10 mouse cellular contexts compared by ENCODE assay signal in the genomic region with DNA sequence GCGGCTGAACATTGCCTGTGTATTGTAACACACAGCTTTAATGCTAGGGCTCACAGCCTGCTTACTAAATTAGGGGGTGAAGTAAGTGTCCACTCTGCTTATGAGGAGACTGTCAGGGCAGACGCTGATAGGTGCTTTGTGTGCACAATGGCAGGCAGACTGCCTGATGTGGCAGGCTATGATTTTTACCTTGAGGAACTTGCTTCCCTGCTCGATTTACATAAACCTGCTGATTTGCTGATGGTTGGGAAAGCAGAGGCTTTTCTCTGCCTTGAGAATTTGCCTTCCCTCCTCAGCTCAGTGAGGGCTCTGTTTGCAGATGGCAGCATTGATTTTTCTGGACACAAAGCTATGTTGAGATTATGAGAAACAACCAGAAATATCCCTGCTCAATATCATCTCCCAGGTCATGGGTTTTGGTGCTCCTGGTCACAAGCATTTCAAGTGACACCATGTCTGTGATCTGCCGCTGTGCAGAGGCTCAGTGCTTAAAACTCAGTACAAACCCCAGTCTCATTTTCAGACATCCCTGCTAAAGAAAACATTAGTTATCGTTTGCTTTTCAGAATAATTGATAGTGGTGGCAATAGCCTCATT.
DNase-seq lines count a peak whose midpoint lies in the region; ATAC-seq and TF ChIP-seq lines count a peak whose summit lies in the region.
"Had no signal": no experiment of that assay in that cellular context is flagged by ENCODE, and none has a peak within 500 bp of the region (broad histone marks: within the 10 kb centered on the region; RNA-seq: fewer than 3 reads in every experiment).

No protein-coding gene starts in this region.

- no peak overlapping the region for H3K4me2 ChIP-seq in lung, embryonic 14.5 days

- TF ChIP-seq CTCF in lung, embryonic 14.5 days (IDR thresholded peaks at IDR 0.05; ENCODE audit: low read depth): no peak

- no peaks in the 10 kb centered on the region for H3K27me3 ChIP-seq in lung, embryonic 14.5 days (ENCODE audit: insufficient read depth, low read length)
- H3K27me3 ChIP-seq in midbrain, embryonic 10.5 days (ENCODE audit: low read depth, poor library complexity, severe bottlenecking): no peaks in the 10 kb centered on the region

- peak overlapping the region; percentile 37; the same call in 1 of the 2 replicates for H3K27ac ChIP-seq in lung, embryonic 14.5 days (ENCODE audit: low read depth)
- peak overlapping the region; percentile 86 for H3K27ac ChIP-seq in midbrain, embryonic 10.5 days (replicated peaks)

- H3K9ac ChIP-seq in lung, embryonic 14.5 days: no peak overlapping the region

- no peaks in the 10 kb centered on the region for H3K9me3 ChIP-seq in lung, embryonic 14.5 days (ENCODE audit: low read depth, low read length)
- no peaks in the 10 kb centered on the region for H3K9me3 ChIP-seq in midbrain, embryonic 10.5 days (replicated peaks)

- ATAC-seq in lung, embryonic 14.5 days (ENCODE audit: insufficient read depth): no peak
- ATAC-seq: activated CD4-positive, CD25-positive, alpha-beta regulatory T cell, adult 4 months; inflammation-experienced regulatory T-cells, adult 6 months had no signal

- peaks cover 20% of the 10 kb centered on the region for H3K36me3 ChIP-seq in lung, embryonic 14.5 days (ENCODE audit: insufficient read depth)
- H3K36me3 ChIP-seq in midbrain, embryonic 10.5 days: peaks cover 17% of the 10 kb centered on the region

- H3K4me3 ChIP-seq in lung, embryonic 14.5 days (ENCODE audit: low read depth, low read length): no peak overlapping the region
- peak overlapping the region; percentile 32 for H3K4me3 ChIP-seq in midbrain, embryonic 10.5 days

- WGBS in lung, embryonic 14.5 days: 42% methylated on average over 5 of the region's 5 CpGs
- 36% methylated on average over 5 of the region's 5 CpGs for WGBS in midbrain, embryonic 10.5 days

- DNase-seq in embryo, embryonic 10 days (ENCODE audit: low spot score): peak; percentile 36
- DNase-seq in embryo, embryonic 11 days: no peak
- no peak for DNase-seq in lung, embryonic 14.5 days
- DNase-seq in lung, postnatal 10 days: no peak
- DNase-seq in midbrain, embryonic 10.5 days (ENCODE audit: low spot score): no peak
- DNase-seq in ovary, postnatal 14 days (ENCODE audit: low spot score): no peak
- no peak for DNase-seq in spleen, postnatal 14 days (ENCODE audit: low spot score in 2 of 2)
- DNase-seq in thymus, postnatal 14 days: no peak

- peaks cover 6% of the 10 kb centered on the region; the same call in 1 of the 2 replicates for H3K4me1 ChIP-seq in lung, embryonic 14.5 days (ENCODE audit: insufficient read depth)
- H3K4me1 ChIP-seq in midbrain, embryonic 10.5 days: peaks cover 53% of the 10 kb centered on the region
